Mouse (Mus musculus): ENCODE results near the gene Anapc15. TPM values are rescaled to one million over a fixed set of nuclear protein-coding genes. Genes with fewer than 3 reads are reported as not detected.

The Anapc15 gene
- total RNA-seq, 1 experiment, result 123 TPM

GRCm38 (mm10) chr7:101867482-101867881 lies 4.0 kb downstream of the Anapc15 start:
- in situ Hi-C loops (cut with MboI; ENCODE audit: low sequenced_read_pairs in 2 of 2, unreplicated experiment in 2 of 2), result no loop called here
- DNase-seq (ENCODE audit: low read depth, low spot score), result no peak
- Histone ChIP-seq H3K4me1 (ENCODE audit: control insufficient read depth in 2 of 2, insufficient read depth in 2 of 2, low read length in 2 of 2, poor library complexity in 1 of 2) (peaks cover 21 to 22% of the 10 kb centered on the region in 2 experiments), H3K36me3 (ENCODE audit: control insufficient read depth, insufficient read depth, low read length, poor library complexity, severe bottlenecking) (peaks cover 10% of the 10 kb centered on the region), H3K4me3 (ENCODE audit: insufficient read depth in 1 of 2, low read depth in 1 of 2, low read length in 2 of 2, poor library complexity in 1 of 2, severe bottlenecking in 1 of 2) (peak overlapping the region; percentile 10 to 58; a peak in 3 of 4 replicates), H3K9ac (ENCODE audit: insufficient read depth, low read depth, low read length, poor library complexity, severe bottlenecking) (peak overlapping the region; percentile 78; the same call in 1 of the 2 replicates), H3K9me3 (ENCODE audit: control insufficient read depth, insufficient read depth, low read depth, low read length) (no peaks in the 10 kb centered on the region), H3K27ac (ENCODE audit: insufficient read depth, low read depth, low read length, poor library complexity, severe bottlenecking) (peak overlapping the region; percentile 97)
- no peak for TF ChIP-seq ZNF384 (IDR thresholded peaks at IDR 0.05; ENCODE audit: low read depth, low read length)
- TF ChIP-seq CHD2 (IDR thresholded peaks at IDR 0.05; ENCODE audit: low read depth, low read length), result no peak
- no peak for TF ChIP-seq MAFK (IDR thresholded peaks at IDR 0.05; ENCODE audit: insufficient read depth, low read depth, low read length)
- TF ChIP-seq ZC3H11A (IDR thresholded peaks at IDR 0.05; ENCODE audit: borderline replicate concordance, low read depth, low read length), result no peak
- no peak for TF ChIP-seq HCFC1 (IDR thresholded peaks at IDR 0.05; ENCODE audit: borderline replicate concordance, insufficient read depth, low read length)

GRCm38 (mm10) chr7:101868241-101869162 lies 5.0 kb downstream of the Anapc15 start:
- peak overlapping the region; percentile 97 for H3K27ac ChIP-seq (ENCODE audit: insufficient read depth, low read depth, low read length, poor library complexity, severe bottlenecking)
- peak; percentile 44 for DNase-seq (ENCODE audit: low read depth, low spot score)
- H3K4me3 ChIP-seq (ENCODE audit: insufficient read depth in 1 of 2, low read depth in 1 of 2, low read length in 2 of 2, poor library complexity in 1 of 2, severe bottlenecking in 1 of 2), result peak overlapping the region; percentile 38 to 58
- peaks cover 5% of the 10 kb centered on the region for H3K36me3 ChIP-seq (ENCODE audit: control insufficient read depth, insufficient read depth, low read length, poor library complexity, severe bottlenecking)
- no peaks in the 10 kb centered on the region for H3K9me3 ChIP-seq (ENCODE audit: control insufficient read depth, insufficient read depth, low read depth, low read length)
- peaks cover 19 to 22% of the 10 kb centered on the region in 2 experiments for H3K4me1 ChIP-seq (ENCODE audit: control insufficient read depth in 2 of 2, insufficient read depth in 2 of 2, low read length in 2 of 2, poor library complexity in 1 of 2)
- H3K9ac ChIP-seq (ENCODE audit: insufficient read depth, low read depth, low read length, poor library complexity, severe bottlenecking), result peak overlapping the region; percentile 78
- TF ChIP-seq HCFC1 (IDR thresholded peaks at IDR 0.05; ENCODE audit: borderline replicate concordance, insufficient read depth, low read length) (no peak), ZC3H11A (IDR thresholded peaks at IDR 0.05; ENCODE audit: borderline replicate concordance, low read depth, low read length) (no peak), ZNF384 (IDR thresholded peaks at IDR 0.05; ENCODE audit: low read depth, low read length) (0 out of 2 replicates have a peak, but pooled peaks have one; percentile 25), CHD2 (IDR thresholded peaks at IDR 0.05; ENCODE audit: low read depth, low read length) (peak; percentile 31; the same call in 1 of the 2 replicates), MAFK (IDR thresholded peaks at IDR 0.05; ENCODE audit: insufficient read depth, low read depth, low read length) (0 out of 2 replicates have a peak, but pooled peaks have one; percentile 14)
- in situ Hi-C loops (cut with MboI; ENCODE audit: low sequenced_read_pairs in 2 of 2, unreplicated experiment in 2 of 2), result no loop called here

- peak overlapping the region; percentile 97 for H3K27ac ChIP-seq (ENCODE audit: insufficient read depth, low read depth, low read length, poor library complexity, severe bottlenecking)
- H3K4me1 ChIP-seq (ENCODE audit: control insufficient read depth in 2 of 2, insufficient read depth in 2 of 2, low read length in 2 of 2, poor library complexity in 1 of 2), result peaks cover 14 to 21% of the 10 kb centered on the region in 2 experiments
- DNase-seq (ENCODE audit: low read depth, low spot score), result no peak
- TF ChIP-seq ZNF384 (IDR thresholded peaks at IDR 0.05; ENCODE audit: low read depth, low read length), result no peak
- no peak for TF ChIP-seq MAFK (IDR thresholded peaks at IDR 0.05; ENCODE audit: insufficient read depth, low read depth, low read length)
- no peak for TF ChIP-seq CHD2 (IDR thresholded peaks at IDR 0.05; ENCODE audit: low read depth, low read length)
- no peak for TF ChIP-seq ZC3H11A (IDR thresholded peaks at IDR 0.05; ENCODE audit: borderline replicate concordance, low read depth, low read length)
- TF ChIP-seq HCFC1 (IDR thresholded peaks at IDR 0.05; ENCODE audit: borderline replicate concordance, insufficient read depth, low read length), result no peak
- H3K9ac ChIP-seq (ENCODE audit: insufficient read depth, low read depth, low read length, poor library complexity, severe bottlenecking), result peak overlapping the region; percentile 78; the same call in 1 of the 2 replicates
- H3K36me3 ChIP-seq (ENCODE audit: control insufficient read depth, insufficient read depth, low read length, poor library complexity, severe bottlenecking), result no peaks in the 10 kb centered on the region; the same call in 1 of the 2 replicates
- H3K4me3 ChIP-seq (ENCODE audit: insufficient read depth in 1 of 2, low read depth in 1 of 2, low read length in 2 of 2, poor library complexity in 1 of 2, severe bottlenecking in 1 of 2), result peak overlapping the region; percentile 38 to 58; a peak in 2 of 4 replicates
- in situ Hi-C loops (cut with MboI; ENCODE audit: low sequenced_read_pairs in 2 of 2, unreplicated experiment in 2 of 2), result no loop called here
- H3K9me3 ChIP-seq (ENCODE audit: control insufficient read depth, insufficient read depth, low read depth, low read length), result no peaks in the 10 kb centered on the region
Measured at GRCm38 (mm10) chr7:101869163-101869500, 5.6 kb downstream of the Anapc15 start.

- Histone ChIP-seq H3K4me3 (ENCODE audit: insufficient read depth in 1 of 2, low read depth in 1 of 2, low read length in 2 of 2, poor library complexity in 1 of 2, severe bottlenecking in 1 of 2) (no peak within 1 kb of the TSS), H3K4me1 (ENCODE audit: control insufficient read depth in 2 of 2, insufficient read depth in 2 of 2, low read length in 2 of 2, poor library complexity in 1 of 2) (peaks cover 14 to 20% of the 10 kb centered on the region in 2 experiments), H3K9ac (ENCODE audit: insufficient read depth, low read depth, low read length, poor library complexity, severe bottlenecking) (no peak within 1 kb of the TSS; the same call in 1 of the 2 replicates), H3K36me3 (ENCODE audit: control insufficient read depth, insufficient read depth, low read length, poor library complexity, severe bottlenecking) (no peaks in the 10 kb centered on the region), H3K9me3 (ENCODE audit: control insufficient read depth, insufficient read depth, low read depth, low read length) (no peaks in the 10 kb centered on the region), H3K27ac (ENCODE audit: insufficient read depth, low read depth, low read length, poor library complexity, severe bottlenecking) (peak within 1 kb of the TSS; percentile 97; the same call in 1 of the 2 replicates)
- in situ Hi-C loops (cut with MboI; ENCODE audit: low sequenced_read_pairs in 2 of 2, unreplicated experiment in 2 of 2), result no loop called here
- DNase-seq (ENCODE audit: low read depth, low spot score), result no peak
- no peak for TF ChIP-seq CHD2 (IDR thresholded peaks at IDR 0.05; ENCODE audit: low read depth, low read length)
- TF ChIP-seq MAFK (IDR thresholded peaks at IDR 0.05; ENCODE audit: insufficient read depth, low read depth, low read length), result no peak
Measured at GRCm38 (mm10) chr7:101870629-101871028, 7.1 kb downstream of the Anapc15 start, which contains the start of gene Folr1. Gene Folr1, minus strand, starts transcription at chr7:101870788.
